Mouse (Mus musculus): ENCODE results near the gene Fgfr2.

DNA sequence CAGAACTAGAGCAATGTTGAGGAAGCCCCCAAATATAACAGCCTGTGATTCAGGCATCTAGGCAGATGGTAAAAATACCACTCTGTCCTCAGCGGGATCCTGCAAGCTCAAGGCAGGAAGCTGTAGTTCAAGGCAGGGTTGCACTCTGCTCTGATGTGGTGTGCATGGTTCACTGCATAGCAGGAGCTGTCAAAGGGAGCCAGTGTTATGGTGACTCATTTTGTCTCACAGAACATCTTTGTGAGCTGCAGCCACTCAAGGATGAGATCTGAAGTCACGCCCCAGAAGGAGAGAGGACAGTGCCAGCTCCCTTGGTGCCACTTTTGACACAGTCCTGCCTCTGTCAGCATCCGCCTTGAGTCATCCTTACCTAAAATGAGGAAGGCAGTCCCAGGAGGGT lies 1185.5 kb downstream of the Fgfr2 start:
- no peak for TF ChIP-seq POLR2A (IDR thresholded peaks at IDR 0.05; ENCODE audit: low read depth, low read length)
- no peak for TF ChIP-seq CTCF (IDR thresholded peaks at IDR 0.05; ENCODE audit: extremely low read depth, insufficient read length, insufficient replicate concordance, low read depth, low read length)

Measured in small intestine, adult 2 months (tissue).